Mouse (Mus musculus): ENCODE data around the gene Efcab12.

Gene Efcab12

DNA sequence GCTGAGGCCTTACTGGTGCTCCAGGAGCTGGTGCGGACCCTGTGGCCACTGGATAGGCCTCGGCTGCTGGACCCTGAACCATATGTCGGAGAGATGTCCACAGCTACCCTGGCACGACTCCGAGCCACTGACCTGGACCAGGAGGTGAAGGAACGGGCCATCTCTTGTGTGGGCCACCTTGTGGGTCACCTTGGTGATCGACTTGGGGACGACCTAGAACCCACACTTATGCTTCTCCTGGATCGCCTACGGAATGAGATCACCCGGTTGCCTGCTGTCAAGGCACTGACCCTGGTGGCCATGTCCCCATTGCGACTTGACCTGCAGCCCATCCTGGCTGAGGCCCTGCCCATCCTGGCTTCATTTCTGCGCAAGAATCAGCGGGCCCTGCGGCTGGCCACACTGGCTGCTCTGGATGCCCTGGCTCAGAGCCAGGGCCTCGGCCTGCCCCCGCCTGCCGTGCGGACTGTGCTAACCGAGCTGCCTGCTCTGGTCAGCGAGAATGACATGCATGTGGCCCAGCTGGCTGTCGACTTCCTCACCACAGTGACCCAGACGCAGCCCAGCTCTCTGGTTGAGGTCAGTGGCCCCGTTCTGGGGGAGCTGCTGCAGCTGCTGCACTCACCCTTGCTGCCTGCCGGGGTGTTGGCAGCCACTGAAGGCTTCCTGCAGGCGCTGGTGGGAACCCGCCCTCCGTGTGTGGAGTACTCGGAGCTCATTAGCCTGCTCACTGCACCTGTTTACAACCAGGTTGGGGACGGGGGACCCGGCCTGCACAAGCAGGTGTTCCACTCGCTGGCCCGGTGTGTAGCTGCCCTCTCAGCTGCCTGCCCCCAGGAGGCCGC is 46.1 kb downstream of the Efcab12 start:
- peak; percentile 33 for DNase-seq (ENCODE audit: low spot score)

DNA sequence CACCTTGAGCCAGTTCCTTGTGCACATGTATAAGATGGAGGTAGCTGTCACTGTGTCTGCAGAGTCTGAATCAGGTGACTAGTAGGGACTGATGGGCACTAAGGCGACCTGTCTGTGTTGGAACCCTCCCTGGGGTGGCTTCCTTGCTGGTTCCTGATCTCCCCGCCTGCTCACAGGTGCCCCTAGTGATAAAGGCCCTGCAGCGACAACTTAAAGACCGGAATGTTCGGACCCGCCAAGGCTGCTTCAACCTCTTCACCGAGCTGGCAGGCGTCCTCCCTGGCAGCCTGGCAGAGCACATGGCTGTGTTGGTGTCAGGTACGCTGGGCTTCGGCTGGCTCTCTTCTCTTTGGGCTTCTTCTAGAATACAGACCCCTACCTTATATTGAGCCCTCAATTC is 47.2 kb downstream of the Efcab12 start:
- DNase-seq (ENCODE audit: low spot score): no peak

DNA sequence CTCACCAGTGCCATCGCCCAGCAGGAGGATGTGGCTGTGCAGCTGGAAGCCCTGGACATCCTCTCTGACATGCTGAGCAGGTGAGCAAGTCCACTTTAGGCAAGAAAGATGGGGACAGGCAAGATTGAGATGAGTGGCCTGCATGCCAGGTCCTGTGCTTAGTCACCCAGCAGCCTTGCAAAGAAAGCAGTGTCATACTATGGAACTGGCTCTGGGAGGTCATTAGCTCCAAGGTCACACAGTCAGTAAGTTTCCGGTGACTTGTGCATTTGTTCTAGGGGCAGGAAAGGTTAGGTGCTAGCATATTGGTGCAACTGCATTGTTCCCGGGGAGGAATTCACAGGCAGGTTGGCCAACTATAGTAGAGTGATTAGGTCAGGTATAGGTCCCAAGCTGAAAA is 55.4 kb downstream of the Efcab12 start:
- no peak for DNase-seq (ENCODE audit: low spot score)

DNA sequence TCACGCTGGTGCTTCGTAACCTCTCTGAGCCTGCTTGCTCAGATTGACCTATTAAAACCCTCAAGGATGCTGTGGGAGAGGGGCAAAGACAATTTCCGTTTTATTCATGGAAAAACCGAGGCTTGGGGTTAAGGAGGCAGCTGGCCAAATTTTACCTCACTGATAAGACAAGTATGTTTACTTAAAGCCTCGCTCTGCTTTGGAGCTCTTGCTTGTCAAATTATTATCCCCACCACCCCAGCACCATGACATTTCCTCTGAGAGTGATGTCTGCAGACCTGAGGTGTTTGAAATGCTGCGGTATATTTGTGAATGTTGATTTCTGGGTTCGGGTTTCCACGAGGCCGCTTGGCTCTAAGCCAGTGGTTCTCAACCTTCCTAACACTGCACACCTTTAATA is 61.8 kb downstream of the Efcab12 start:
- DNase-seq (ENCODE audit: low spot score): no peak

DNA sequence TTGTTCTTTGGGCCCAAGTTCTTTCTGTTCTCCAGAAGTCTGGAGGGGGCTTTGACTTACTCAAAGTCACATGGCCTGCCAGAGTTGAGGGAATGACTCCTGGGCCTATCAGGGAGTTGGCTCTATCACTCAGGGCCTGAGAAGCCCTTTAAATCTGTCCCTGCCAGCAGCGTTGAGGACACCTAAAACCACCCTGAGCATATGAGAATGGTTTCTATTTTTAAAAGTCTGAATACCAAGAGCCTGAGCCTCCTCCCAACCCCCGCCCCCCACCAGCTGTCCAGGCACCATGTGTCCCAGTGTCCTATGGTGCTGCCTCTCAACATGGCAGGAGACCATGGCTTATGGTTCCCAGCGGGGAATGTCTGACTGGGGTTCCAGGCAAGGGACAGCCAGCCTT is 62.4 kb downstream of the Efcab12 start:
- DNase-seq (ENCODE audit: low spot score): no peak

DNA sequence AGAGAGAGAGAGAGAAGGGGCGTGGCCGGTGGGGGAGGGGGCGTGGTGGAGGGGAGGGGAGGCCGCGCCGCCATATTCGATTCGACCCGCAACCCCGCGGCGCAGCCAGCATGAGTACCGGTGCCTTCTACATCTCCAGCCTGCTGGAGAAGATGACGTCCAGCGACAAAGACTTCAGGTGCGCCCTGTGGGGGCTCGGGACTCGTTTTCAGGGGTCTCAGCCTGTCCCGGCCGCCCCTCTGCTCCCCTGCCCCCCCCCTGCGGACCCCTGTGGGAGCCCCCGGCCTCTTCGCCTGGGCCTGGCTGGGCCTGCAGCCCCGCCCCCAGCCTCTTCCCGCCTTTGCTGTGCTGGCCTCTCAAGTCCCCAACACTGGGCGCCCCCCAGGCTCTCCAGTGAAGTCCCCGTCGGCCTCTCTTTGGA is 63.7 kb downstream of the Efcab12 start, which contains the start of gene Cand2:
TSS of gene Cand2 (plus strand) at position 38 of the 421 bp plus-strand sequence.
- no peak for DNase-seq (ENCODE audit: low spot score)

DNA sequence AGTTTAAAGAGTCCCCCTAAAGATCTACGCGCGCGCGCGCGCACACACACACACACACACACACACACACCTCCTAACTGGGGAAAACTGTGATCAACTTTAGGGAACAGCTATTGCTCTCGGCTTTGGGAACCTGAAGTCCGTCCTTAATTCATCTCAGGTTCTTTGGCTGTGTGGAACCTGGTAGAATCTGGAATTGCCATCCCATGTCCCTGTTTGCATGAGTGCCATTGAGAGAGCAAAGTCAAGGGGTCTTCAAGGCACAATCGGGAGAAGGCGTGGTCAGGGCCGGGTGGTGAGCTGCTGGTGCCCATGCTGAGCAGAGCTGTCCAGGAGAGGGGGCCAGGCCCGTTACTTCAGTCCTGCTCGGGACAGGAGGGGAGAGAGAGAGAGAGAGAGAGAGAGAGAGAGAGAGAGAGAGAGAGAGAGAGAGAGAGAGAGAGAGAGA is 64.2 kb downstream of the Efcab12 start:
- no peak for DNase-seq (ENCODE audit: low spot score)

DNA sequence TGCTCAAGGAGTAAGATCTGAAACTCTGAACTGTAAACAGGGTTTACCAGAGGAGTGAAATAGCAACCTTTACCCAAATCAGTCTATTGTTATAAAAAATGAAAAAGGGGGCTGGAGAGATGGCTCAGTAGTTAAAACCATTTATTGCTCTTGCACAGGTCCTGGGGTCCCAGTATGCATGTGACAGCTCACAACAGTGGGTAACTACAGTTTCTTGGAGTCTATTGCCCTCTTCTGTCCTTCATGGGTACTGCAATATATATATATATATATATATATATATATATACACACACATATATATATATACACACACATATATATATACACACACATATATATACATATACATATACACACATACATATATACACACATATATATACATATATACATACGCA is 65.6 kb downstream of the Efcab12 start:
- no peak for DNase-seq (ENCODE audit: low spot score)

DNA sequence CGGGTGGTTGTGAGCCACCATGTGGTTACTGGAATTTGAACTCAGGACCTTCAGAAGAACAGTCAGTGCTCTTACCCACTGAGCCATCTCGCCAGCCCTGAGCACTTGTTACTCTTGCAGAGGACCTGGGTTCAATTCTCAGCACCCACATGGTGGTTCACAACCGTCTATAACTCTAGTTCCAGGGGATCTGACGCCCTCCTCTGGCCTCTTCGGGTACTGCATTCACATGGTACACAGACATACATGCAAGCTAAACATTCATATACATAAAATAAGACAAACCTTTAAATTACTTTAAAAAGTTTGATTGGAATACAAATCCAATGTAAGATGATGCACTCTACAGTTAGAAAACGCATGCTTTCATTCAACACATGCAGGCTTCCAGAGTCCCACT is 66.0 kb downstream of the Efcab12 start:
- no peak for DNase-seq (ENCODE audit: low spot score)

DNA sequence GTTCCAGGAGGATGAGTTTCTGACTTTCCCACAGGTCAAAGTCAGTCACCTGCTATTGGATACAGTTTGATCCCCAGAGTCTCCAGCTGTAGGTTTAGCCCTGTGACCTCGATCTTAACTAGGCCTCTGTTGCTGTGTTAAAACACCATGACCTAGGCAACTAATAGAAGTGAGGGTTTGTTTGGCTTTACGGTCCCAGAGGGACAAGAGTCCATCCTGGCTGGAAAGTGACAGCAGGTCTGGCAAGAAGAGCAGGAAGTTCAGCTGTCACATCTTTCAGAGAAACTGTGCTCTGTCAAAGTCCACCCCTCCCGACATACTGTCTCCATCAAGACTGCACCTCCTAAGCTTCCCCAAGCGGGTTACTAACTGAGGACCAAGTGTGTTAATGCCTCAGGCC is 67.4 kb downstream of the Efcab12 start:
- DNase-seq (ENCODE audit: low spot score): no peak

DNA sequence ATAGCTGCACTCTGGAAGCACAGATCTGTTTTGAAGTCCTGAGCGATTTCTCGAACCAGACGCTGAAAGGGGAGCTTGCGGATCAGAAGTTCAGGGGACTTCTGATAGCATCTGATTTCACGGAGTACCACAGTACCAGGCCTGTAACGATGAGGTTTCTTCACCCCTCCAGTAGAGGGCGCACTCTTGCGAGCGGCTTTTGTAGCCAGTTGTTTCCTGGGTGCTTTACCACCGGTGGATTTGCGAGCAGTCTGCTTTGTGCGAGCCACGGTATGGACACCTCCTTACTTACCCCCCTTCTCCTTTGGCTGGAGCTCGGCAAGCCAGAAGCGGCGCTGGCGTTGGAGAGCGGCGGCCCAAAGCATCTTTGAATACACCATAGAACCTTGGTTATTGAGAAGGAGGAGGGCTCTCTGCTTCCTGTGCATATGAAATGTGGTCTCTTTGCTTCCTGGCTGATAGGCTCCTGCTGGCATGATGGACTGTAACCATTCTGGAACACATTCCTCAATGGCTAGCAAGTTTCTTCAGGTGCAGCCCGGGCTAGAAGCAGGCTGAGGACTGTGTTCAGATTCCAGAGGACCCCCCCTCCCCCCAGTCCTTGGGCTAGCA is 68.0 kb downstream of the Efcab12 start:
- DNase-seq (ENCODE audit: low spot score): no peak

DNA sequence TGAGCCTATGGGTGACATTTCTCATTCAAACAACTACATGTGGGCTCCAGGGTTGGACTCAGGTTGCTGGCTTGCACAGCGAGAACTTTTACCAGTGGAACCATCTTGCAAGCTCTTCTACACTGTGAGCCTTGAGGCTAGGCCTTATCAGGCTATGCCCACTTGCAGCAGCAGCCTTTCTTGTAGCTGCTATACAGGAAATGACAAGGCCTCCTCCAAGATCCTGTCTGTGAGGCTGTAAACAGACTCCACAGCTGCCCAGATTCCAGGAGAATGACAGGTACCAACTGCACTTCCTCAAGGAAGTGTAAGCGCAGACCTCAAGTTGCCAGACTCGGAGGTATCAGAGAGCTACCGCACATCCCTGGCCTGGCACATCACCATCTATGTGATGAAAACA is 70.0 kb downstream of the Efcab12 start:
- DNase-seq (ENCODE audit: low spot score): peak; percentile 64

DNA sequence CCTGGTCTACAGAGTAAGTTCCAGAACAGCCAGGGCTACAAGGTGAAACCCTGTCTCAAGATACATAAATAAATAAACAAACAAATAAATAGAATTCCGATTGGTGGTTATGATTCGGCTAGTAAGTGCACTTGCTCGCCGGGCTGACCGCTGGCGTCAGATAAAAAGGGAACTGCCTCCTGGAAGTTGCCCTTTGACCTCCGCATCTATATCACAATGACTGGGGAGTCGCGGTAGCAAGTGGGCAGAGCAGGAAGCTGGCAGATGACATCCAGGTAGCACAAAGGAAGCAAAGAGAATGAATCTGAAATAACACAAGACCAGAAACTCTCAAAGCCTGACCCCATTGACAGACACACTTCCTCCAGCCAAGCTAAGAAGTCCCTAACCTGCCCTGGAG is 70.9 kb downstream of the Efcab12 start:
- DNase-seq (ENCODE audit: low spot score): no peak

DNA sequence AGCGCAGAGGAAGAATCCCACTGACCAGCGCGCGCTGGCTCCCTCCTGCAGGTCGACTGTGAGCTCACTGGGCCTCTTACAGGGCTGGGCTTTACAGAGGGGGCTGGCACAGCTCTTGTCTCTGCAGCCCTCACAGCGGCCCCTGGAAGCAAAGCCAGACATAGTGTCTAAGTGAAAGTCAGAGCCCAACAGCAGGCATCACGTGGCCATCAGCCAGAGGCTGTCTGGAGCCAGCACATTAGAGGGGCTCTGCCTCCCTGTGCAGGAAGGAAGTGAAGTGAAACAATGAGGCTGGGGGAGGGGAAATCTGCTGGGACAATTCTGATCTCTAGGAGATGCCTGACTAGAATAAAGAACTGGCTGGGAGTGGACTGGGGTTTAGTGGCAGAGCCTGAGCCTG is 74.0 kb downstream of the Efcab12 start:
- DNase-seq (ENCODE audit: low spot score): peak; percentile 79

DNA sequence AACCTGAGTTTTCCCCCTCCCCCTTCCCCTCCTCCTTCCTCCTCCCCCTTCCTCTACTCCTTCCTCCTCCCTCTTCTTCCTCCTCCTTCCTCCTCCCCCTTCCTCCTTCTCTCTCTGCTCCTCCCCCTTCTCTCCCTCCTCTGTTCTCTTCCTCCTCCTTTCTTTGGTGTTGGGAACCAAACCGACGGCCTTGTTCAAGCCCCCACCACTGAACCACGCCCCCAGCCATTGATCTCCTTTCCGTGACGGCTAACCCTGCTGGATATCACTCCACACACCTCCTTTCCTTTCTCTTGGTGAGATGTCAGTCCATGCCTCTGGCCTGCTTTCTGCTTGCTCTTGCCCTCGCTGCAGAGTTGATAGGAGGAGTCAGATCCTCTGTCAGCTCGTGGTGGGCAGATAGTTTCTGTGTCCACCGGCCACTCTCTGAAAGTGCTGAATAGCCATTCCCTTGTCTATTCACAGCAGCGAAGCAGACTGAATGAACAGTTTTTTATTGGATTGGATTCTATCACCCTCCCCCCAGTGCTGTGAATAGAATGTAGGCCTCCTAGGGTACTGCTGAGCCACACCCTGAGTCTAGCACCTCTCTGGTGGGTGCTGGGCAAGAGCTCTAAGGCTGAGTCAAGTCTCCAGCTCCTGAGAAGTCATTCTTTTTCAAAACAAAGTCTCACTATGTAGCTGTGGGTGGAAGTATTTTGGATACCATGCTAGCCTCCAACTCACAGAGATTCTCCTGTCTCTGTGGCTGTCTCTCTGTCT is 76.0 kb downstream of the Efcab12 start, which contains the start of gene Tmem40:
TSS of gene Tmem40 (minus strand) at position 416 of the 762 bp plus-strand sequence.
- DNase-seq (ENCODE audit: low spot score): no peak

DNA sequence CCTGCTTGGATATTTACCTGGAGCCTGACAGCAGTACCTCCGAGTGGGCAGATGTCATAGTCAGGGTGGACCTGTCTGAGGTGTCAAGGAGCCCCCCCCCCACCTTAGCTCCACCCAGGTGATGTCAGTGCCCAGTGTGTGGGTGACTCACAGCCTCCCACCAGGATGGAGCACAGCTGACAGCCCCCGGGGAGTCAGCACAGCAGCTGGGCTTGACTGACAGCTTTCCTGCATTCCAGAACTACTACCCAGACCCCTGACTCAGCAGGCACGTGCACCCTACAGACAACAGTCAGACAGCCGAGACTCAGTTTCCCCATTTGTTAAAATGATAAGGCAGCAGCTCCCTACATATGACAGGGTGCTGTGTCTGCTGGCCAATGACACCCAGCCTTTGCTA is 77.2 kb downstream of the Efcab12 start:
- DNase-seq (ENCODE audit: low spot score): no peak

Measured in lung, postnatal 25 days (tissue).